ENCODE assay signal across 13 mouse cellular contexts in the genomic region with DNA sequence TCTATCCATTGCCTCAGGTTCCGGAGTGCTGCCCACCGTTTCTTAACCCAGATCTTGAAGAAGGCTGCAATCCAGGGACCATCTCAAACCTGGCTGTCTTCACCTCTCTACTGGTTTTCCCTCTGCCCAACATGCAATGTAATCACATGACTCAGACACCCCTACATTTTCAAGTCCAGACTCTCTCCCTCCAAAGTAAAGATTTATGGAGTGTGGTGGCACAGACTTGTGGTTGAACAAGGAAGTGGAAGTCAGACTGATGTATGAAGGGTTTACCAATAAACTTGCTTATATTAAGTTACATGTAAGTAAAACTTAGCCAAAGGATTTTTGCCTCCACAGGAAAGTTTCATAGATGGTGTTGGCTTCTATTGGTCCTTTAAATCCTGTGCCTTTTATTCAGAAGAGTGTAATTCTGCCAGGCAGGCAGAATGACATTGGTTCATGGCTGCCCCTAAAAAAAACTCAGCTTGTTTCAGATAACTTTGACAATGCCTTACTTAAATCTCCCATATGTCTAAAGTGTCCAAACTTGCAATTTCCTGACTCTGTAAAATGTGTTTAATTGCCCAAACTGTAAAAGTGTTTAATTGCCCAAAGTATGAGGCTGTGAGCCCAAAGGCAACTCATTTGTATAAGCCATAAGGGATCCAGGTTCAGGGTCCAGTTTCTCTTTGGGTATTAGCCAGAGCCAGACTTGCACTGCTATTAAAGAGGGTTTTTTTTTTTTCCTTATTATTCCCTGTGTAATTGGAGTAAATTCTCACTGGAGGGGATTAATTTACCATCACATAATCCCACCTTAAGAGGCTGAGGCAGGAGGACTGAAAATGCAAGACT.
DNase-seq lines count a peak whose midpoint lies in the region; ATAC-seq and TF ChIP-seq lines count a peak whose summit lies in the region.
"Had no signal": no experiment of that assay in that cellular context is flagged by ENCODE, and none has a peak within 500 bp of the region (broad histone marks: within the 10 kb centered on the region; RNA-seq: fewer than 3 reads in every experiment).

No protein-coding gene starts in this region.

- no peak for ATAC-seq in embryonic facial prominence, embryonic 13.5 days (ENCODE audit: insufficient number of reproducible peaks, insufficient read depth, low FRiP score, low TSS enrichment, low read depth)
- ATAC-seq in heart, postnatal 0 days (ENCODE audit: insufficient read depth, low read depth): no peak
- ATAC-seq in intestine, postnatal 0 days: no peak

- 95% methylated on average over 2 of the region's 2 CpGs for WGBS in embryonic facial prominence, embryonic 13.5 days
- 92% methylated on average over 2 of the region's 2 CpGs for WGBS in embryonic facial prominence, embryonic 10.5 days
- WGBS in heart, postnatal 0 days: 93% methylated on average over 2 of the region's 2 CpGs
- WGBS in intestine, postnatal 0 days: 97% methylated on average over 2 of the region's 2 CpGs

- H3K79me2 ChIP-seq in C2C12 (ENCODE audit: control insufficient read depth, insufficient read depth): no peaks in the 10 kb centered on the region

- H3K27me3 ChIP-seq in embryonic facial prominence, embryonic 13.5 days: no peaks in the 10 kb centered on the region
- no peaks in the 10 kb centered on the region for H3K27me3 ChIP-seq in embryonic facial prominence, embryonic 10.5 days (replicated peaks; ENCODE audit: low read depth, poor library complexity, severe bottlenecking)
- H3K27me3 ChIP-seq in heart, postnatal 0 days (ENCODE audit: control insufficient read depth, insufficient read depth, low read length): no peaks in the 10 kb centered on the region
- no peaks in the 10 kb centered on the region for H3K27me3 ChIP-seq in C2C12 (ENCODE audit: control insufficient read depth, insufficient read depth, insufficient read length)
- no peaks in the 10 kb centered on the region for H3K27me3 ChIP-seq in intestine, postnatal 0 days (replicated peaks; ENCODE audit: control insufficient read depth, insufficient read depth, low read length)
- H3K27me3 ChIP-seq: midbrain, embryonic 12.5 days had no signal

- no peak overlapping the region for H3K9ac ChIP-seq in embryonic facial prominence, embryonic 13.5 days
- H3K9ac ChIP-seq in heart, postnatal 0 days (replicated peaks; ENCODE audit: low read depth, low read length): no peak overlapping the region
- H3K9ac ChIP-seq in intestine, postnatal 0 days (ENCODE audit: low read depth, low read length): no peak overlapping the region
- H3K9ac ChIP-seq: liver, embryonic 15.5 days; midbrain, embryonic 12.5 days had no signal

- no peaks in the 10 kb centered on the region for H3K9me3 ChIP-seq in embryonic facial prominence, embryonic 13.5 days
- H3K9me3 ChIP-seq in embryonic facial prominence, embryonic 10.5 days: no peaks in the 10 kb centered on the region
- no peaks in the 10 kb centered on the region for H3K9me3 ChIP-seq in heart, postnatal 0 days (replicated peaks; ENCODE audit: control insufficient read depth, low read length)
- no peaks in the 10 kb centered on the region for H3K9me3 ChIP-seq in intestine, postnatal 0 days (ENCODE audit: control insufficient read depth)
- H3K9me3 ChIP-seq: hindbrain, embryonic 10.5 days; liver, embryonic 15.5 days; midbrain, embryonic 12.5 days had no signal

- DNase-seq in embryonic facial prominence, embryonic 10.5 days (ENCODE audit: low spot score): no peak
- no peak for DNase-seq in heart, postnatal 0 days (ENCODE audit: low spot score)
- DNase-seq in heart, adult 18-20 months: no peak
- DNase-seq in left cerebral cortex, adult 9 months (ENCODE audit: low spot score in 2 of 2): no peak
- DNase-seq in right cerebral cortex, adult 2 months (ENCODE audit: low spot score in 2 of 2): no peak
- DNase-seq: adrenal gland, adult 8-10 months; right cerebral cortex, postnatal 14 days had no signal

- H3ac ChIP-seq in C2C12 (ENCODE audit: control insufficient read depth, insufficient read length, low read depth): no peak overlapping the region

- peak overlapping the region; percentile 30; the same call in 1 of the 2 replicates for H3K27ac ChIP-seq in embryonic facial prominence, embryonic 13.5 days
- H3K27ac ChIP-seq in embryonic facial prominence, embryonic 10.5 days (replicated peaks): no peak overlapping the region
- no peak overlapping the region for H3K27ac ChIP-seq in heart, postnatal 0 days (ENCODE audit: low read depth)
- H3K27ac ChIP-seq in intestine, postnatal 0 days (ENCODE audit: low read depth, low read length): no peak overlapping the region
- H3K27ac ChIP-seq: hindbrain, embryonic 10.5 days; liver, embryonic 15.5 days; midbrain, embryonic 12.5 days had no signal

- TF ChIP-seq EP300 in heart, postnatal 0 days (IDR thresholded peaks at IDR 0.05; ENCODE audit: low read depth): no peak

- no peak overlapping the region for H3K4me3 ChIP-seq in embryonic facial prominence, embryonic 13.5 days
- H3K4me3 ChIP-seq in embryonic facial prominence, embryonic 10.5 days: no peak overlapping the region
- no peak overlapping the region for H3K4me3 ChIP-seq in heart, postnatal 0 days (ENCODE audit: low read depth, low read length)
- H3K4me3 ChIP-seq in C2C12 (ENCODE audit: insufficient read depth, poor library complexity, severe bottlenecking): no peak overlapping the region
- no peak overlapping the region for H3K4me3 ChIP-seq in intestine, postnatal 0 days (ENCODE audit: low read depth, low read length)
- H3K4me3 ChIP-seq: hindbrain, embryonic 10.5 days; liver, embryonic 15.5 days; midbrain, embryonic 12.5 days had no signal

- no peak overlapping the region for H3K4me2 ChIP-seq in embryonic facial prominence, embryonic 13.5 days
- peak overlapping the region; percentile 48 for H3K4me2 ChIP-seq in heart, postnatal 0 days (ENCODE audit: low read depth, low read length)
- 0 out of 2 replicates have a peak overlapping the region, but pooled peaks have one; percentile 30 for H3K4me2 ChIP-seq in intestine, postnatal 0 days (replicated peaks; ENCODE audit: low read depth)
- H3K4me2 ChIP-seq: midbrain, embryonic 12.5 days had no signal

- peak; percentile 19 for TF ChIP-seq CTCF in heart, postnatal 0 days (IDR thresholded peaks at IDR 0.05; ENCODE audit: low read depth)
- no peak for TF ChIP-seq CTCF in C2C12 (IDR thresholded peaks at IDR 0.05; ENCODE audit: control insufficient read depth, insufficient read depth, insufficient read length)
- no peak for TF ChIP-seq CTCF in intestine, postnatal 0 days (IDR thresholded peaks at IDR 0.05; ENCODE audit: low read depth)

- no peaks in the 10 kb centered on the region for H3K79me3 ChIP-seq in C2C12 (ENCODE audit: low read depth)

- H3K36me3 ChIP-seq in embryonic facial prominence, embryonic 13.5 days: no peaks in the 10 kb centered on the region
- no peaks in the 10 kb centered on the region for H3K36me3 ChIP-seq in embryonic facial prominence, embryonic 10.5 days (replicated peaks)
- H3K36me3 ChIP-seq in heart, postnatal 0 days (replicated peaks; ENCODE audit: control insufficient read depth, insufficient read depth, low read length): no peaks in the 10 kb centered on the region
- no peaks in the 10 kb centered on the region for H3K36me3 ChIP-seq in C2C12 (ENCODE audit: control insufficient read depth, insufficient read depth)
- H3K36me3 ChIP-seq in intestine, postnatal 0 days (ENCODE audit: control insufficient read depth, insufficient read depth): no peaks in the 10 kb centered on the region
- H3K36me3 ChIP-seq: hindbrain, embryonic 10.5 days; liver, embryonic 15.5 days; midbrain, embryonic 12.5 days had no signal

- H3K4me1 ChIP-seq in embryonic facial prominence, embryonic 13.5 days: peaks cover 8% of the 10 kb centered on the region
- H3K4me1 ChIP-seq in embryonic facial prominence, embryonic 10.5 days: peaks cover 23% of the 10 kb centered on the region
- H3K4me1 ChIP-seq in heart, postnatal 0 days (ENCODE audit: control insufficient read depth, insufficient read depth): peaks cover 16% of the 10 kb centered on the region
- H3K4me1 ChIP-seq in intestine, postnatal 0 days (replicated peaks; ENCODE audit: control insufficient read depth, insufficient read depth, low read length): no peaks in the 10 kb centered on the region; the same call in 1 of the 2 replicates

TF ChIP-seq in C2C12, 6 proteins besides CTCF, POLR2A, EP300 and RAD21:
- no peak for TF ChIP-seq MYOG (IDR thresholded peaks at IDR 0.05; ENCODE audit: control insufficient read depth, extremely low read depth, insufficient read length)
- peak; percentile 0 for TF ChIP-seq CEBPB (IDR thresholded peaks at IDR 0.05; ENCODE audit: low read depth)
- TF ChIP-seq MYOD1 (IDR thresholded peaks at IDR 0.05; ENCODE audit: control insufficient read depth, insufficient read length, low read depth): no peak
- TF ChIP-seq FOSL1 (IDR thresholded peaks at IDR 0.05; ENCODE audit: insufficient read depth, low read length, poor library complexity, severe bottlenecking): no peak
- no peak for TF ChIP-seq MAX (IDR thresholded peaks at IDR 0.05)
- peak; percentile 81 for TF ChIP-seq USF1 (IDR thresholded peaks at IDR 0.05; ENCODE audit: low read depth)
